Mouse (Mus musculus): ENCODE data around the gene Sntb2.
"Not testable (repeated sequence)": the region's sequence is repeated elsewhere in the genome, so short reads cannot be mapped to it uniquely, and the experiment has no call there.

Sntb2 gene

GRCm38 (mm10) chr8:106973526-106973925 is 38.0 kb downstream of the Sntb2 start:
- DNase-seq, result not testable (repeated sequence)

GRCm38 (mm10) chr8:106974754-106975153 is 39.2 kb downstream of the Sntb2 start:
- no peak for DNase-seq

GRCm38 (mm10) chr8:106975764-106976163 is 40.2 kb downstream of the Sntb2 start:
- no peak for DNase-seq

DNA sequence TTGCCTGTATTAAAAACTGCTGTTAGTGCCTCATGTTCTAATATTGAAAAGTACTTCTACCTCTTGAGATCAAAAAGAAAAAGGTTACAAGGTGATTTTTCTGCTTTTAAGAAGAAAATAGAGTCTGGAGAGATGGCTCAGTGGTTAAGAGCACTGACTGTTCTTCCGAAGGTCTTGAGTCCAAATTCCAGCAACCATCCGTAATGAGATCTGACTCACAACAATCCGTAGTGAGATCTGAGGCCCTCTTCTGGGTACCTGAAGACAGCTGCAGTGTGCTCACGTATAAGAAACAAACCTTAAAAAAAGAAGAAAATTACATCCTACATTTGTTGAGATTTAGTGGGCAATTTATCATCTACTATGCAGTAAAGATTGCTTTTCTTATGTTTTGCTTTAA is 40.9 kb downstream of the Sntb2 start:
- no peak for DNase-seq

DNA sequence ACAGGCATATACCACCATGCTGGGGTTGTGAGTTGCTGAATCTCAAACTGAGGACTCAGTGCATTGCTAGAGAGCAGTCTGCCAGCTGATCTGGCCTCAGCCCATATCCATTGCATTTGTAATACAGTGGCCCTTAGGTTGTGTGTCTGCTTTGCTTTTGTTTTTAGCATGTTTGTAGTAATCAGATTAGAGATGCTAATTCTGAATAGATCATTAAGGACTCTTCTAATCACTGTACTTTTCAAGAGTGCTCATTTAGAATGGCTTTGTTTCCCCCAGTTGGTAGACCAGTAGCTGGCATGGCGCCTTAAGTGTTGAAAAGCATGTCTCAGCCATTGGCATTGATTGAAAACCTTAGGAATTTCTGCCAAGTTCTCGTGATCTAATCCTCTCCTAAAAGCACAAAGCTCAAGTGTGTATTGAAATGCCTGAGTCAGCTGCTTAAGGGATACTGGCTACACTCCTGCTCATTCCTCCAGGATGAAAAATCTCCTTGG is 43.3 kb downstream of the Sntb2 start:
- DNase-seq, result peak; percentile 49

DNA sequence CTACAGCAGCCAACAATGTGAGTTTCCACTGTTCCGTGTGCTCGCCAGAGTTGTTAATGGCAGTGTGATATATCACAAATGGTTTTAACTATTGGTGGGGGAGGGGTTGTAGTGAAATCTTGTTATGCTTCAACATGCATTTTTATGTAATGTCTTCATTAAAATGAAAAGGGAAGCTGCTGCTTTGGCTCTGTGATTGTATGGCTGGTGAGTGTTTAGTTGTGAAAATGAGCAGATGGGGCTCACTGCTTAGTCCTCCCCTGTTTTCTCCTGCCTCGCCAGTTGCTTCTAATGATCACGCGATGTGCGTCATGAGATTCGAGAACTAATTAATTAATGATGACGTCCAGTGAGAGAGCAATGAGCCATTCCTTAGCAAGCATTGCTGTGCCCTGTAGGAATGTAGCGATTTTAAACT is 49.9 kb downstream of the Sntb2 start:
- DNase-seq, result no peak

DNA sequence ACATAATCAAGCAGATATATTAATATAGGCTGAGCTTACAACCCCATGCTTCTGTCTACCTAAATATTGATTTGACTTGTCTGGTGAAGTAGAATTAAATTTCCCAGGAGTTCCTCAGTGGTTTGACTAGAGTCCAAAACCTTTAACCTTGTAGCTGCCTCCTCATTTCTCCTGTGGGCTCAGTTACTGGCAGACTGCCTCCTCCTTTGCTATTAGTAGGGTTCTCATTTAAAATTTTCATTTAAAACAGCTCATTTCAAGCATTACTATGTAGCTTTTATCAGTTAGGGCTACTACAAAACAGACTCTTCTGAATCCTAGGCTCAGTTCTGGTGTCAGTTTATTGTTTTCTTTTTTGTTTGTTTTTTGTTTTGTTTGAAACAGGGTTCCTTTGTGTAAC is 50.4 kb downstream of the Sntb2 start:
- no peak for DNase-seq

GRCm38 (mm10) chr8:106987557-106987956 is 52.0 kb downstream of the Sntb2 start:
- DNase-seq, result no peak

DNA sequence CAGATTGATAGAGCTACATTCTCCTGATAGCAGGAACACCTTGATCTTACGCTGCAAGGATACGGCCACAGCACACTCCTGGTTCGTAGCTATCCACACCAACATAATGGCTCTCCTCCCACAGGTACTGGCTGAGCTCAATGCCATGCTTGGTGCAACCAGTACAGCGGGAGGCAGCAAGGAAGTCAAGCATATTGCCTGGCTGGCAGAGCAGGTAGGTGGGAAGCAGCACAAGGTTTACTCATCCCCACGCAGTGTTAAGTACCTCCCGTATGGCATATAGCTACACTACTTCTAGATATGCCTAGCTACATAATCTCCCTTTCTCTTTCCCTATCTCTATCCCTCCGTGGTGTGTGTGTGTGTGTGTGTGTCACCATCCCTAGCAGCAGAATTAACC is 55.8 kb downstream of the Sntb2 start:
- no peak for DNase-seq

GRCm38 (mm10) chr8:106996339-106996738 is 60.8 kb downstream of the Sntb2 start:
- DNase-seq, result not testable (repeated sequence)

- DNase-seq, result no peak
Observed at GRCm38 (mm10) chr8:106997416-106997815, 61.9 kb downstream of the Sntb2 start.

DNA sequence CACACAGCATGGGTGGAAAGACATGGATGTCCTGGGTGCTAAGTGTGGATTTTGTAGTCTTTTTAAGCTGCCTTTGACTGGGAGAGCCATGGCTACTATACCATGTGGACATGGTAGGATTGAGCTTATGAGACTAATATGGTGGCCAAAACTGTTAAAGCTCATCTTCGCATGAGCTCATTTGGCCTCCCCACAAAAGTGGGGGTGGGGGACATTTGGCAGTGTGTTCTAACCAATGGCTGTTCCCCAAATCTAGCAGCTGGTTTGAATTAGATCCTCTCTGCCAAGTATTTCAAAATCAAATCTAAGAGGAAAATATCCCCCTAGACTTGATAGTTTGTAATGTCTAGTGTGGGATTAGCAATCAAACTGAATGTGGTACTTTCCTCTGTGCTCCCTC is 63.5 kb downstream of the Sntb2 start:
- peak; percentile 61 for DNase-seq

DNA sequence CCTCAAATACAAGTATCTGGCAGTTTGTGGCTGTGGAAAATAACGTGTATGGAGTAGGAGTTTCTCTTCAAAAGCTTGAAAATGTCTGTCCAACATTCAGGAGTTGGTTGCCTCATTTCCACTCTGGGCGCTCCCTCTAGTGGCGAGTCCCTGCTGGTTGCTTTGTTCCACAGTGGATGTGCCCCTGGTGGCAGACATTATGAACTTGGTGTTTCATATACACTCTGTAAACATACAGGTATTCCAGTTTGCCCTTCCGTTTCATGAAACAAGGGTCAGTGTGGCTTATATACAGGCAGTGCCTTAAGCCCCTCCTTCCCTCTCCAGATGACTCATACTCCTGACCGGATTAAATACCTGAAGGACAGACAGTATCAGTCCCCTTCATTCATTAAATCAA is 67.0 kb downstream of the Sntb2 start:
- DNase-seq, result peak; percentile 95

GRCm38 (mm10) chr8:107007795-107008194 is 72.2 kb downstream of the Sntb2 start:
- no peak for DNase-seq

DNA sequence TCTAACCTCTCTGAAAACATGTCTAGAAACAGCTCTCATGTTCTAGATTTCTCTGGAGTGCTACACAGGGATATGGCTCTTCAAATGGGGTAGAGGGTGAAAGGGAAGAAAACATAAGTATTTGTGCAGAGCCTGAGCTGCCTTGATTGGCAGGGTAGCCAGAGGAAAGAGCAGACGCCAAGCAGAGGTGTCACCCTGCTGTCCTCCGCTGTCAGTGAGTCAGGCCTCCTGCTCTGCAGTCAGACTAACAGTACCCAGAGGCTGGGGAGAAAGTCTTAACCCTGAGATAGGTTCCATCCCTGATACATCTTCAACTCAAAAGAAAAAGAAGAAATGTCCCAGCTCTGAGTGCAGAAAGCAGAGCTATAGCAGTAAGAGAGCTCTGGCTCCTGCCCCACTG is 77.1 kb downstream of the Sntb2 start:
- no peak for DNase-seq

GRCm38 (mm10) chr8:107014915-107015314 is 79.4 kb downstream of the Sntb2 start:
- DNase-seq, result no peak

- no peak for DNase-seq
Observed at GRCm38 (mm10) chr8:107023479-107023878, 87.9 kb downstream of the Sntb2 start.

DNA sequence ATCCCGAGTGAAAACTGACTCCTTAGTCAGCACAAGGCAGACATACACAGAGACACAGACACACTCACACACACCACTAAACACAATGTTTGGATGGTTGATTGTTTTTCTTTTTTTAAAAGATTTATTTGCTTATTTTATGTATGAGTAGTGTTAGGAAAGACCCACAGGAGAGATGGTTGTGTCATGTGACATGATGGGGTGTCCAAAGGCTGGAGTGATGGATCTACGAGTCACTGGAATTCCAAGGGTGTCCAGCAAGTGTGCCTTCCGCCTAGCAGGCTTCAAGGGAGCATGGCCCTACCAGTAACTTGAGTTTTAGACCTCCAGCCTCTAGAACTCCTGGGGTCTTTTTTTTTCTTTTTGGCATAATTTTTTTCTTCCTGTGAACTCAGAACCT is 93.8 kb downstream of the Sntb2 start:
- DNase-seq, result no peak

DNA sequence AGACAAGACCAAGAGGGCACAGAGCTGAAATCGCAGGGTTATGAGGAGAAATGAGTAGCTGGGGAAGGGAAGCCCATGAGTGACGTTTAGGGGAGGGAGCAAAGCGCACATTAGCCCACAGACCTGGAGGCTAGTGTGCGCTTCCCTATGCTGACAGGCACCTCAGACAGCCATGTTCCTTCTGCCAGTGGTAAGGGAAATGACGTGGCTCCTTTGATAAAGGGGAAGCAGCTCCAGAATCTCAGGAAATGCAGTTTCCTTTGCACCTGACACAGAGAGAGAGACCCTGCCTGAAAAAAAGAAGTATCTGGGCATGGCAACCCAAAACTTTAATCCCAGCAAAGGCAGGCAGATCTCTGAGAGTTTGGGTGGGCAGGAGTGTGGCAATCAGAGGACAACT is 94.5 kb downstream of the Sntb2 start:
- DNase-seq, result no peak

GRCm38 (mm10) chr8:107030650-107031576 is 95.4 kb downstream of the Sntb2 start, which contains the start of gene Vps4a:
Vps4a (plus strand) TSS chr8:107031222.
- DNase-seq, result peak; percentile 97

DNA sequence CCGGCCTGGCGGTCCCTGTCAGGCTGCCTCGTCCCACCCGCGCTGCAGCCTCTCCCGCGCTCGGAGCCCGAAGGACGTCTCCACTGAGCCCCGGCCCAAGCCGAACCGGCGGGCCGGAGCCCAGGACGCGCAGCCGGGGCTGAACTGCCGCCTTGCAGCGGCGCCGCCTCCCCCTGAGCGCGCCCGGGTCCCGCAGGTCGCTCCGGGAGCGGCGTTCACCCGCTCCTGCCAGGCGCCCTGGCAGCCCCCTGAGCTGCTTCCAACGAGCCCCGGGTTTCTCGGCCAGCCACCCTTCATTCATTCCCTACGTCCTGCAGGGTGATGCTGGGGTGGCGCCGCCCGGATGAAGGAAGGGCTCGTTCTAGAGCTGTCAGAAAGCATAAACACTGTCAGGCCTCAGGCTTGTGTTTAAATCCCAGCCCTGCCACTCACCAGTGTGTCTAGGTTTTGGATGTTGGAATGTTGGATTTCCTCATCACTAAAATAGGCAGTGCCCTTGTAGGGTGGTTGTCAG is 96.1 kb downstream of the Sntb2 start:
- DNase-seq, result no peak

DNA sequence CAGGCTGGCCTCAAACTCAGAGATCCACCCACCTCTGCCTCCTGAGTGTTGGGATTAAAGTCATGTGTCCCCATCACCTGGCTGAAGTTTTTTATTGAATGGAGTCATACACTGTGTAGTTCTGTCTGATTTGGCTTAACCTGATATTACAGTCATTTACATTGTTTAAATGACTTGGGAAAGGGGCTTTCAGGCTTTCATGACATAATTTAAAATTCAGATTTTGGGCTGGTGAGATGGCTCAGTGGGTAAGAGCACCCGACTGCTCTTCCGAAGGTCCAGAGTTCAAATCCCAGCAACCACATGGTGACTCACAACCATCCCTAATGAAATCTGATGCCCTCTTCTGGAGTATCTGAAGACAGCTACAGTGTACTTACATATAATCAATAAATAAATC is 98.1 kb downstream of the Sntb2 start:
- not testable (repeated sequence) for DNase-seq

DNA sequence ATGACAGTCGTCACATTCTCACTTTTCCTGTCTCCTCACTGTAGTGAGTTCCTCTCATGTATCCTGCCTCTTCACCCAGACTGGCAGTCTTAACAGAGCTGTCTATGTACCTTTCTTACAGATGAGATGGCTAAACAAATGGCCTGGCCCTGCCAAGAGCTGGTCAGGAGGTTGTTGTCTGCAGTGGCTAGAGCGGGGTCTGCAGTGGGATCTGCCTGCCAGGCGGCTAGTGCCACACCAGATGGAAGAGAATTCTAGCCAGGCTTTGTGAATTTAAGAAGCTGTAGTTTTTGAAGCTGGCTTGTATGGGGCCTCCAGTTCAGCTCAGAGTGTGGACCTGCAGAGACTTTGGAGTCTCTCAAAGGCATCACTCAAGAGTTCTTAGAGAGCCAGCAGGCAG is 100.1 kb downstream of the Sntb2 start:
- no peak for DNase-seq

DNA sequence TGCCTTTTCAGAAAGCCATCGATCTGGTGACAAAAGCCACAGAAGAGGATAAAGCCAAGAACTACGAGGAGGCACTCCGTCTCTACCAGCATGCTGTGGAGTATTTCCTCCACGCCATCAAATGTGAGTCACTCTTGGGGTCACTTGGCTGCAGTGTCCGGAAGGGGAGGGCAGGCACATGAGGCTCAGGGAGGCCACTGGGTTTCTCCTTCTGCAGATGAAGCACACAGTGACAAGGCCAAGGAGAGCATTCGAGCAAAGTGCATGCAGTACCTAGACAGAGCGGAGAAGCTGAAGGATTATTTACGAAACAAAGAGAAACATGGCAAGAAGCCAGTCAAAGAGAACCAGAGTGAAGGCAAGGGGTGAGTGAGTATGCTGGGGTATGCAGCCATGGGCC is 101.1 kb downstream of the Sntb2 start:
- no peak for DNase-seq
